Mouse (Mus musculus) c-Kit-positive CD71-positive TER-119-positive erythroid progenitor cells, embryonic 14.5 days (primary cell): ENCODE measurements around the gene Mcrip1.

Experiments
- DNase-seq: peaks from one replicate; pipeline ENCODE4 v3.0.0-alpha.2; 2013; ENCODE audit warnings: low spot score

Gene Mcrip1

GRCm38 (mm10) chr11:120512790-120513453 lies 36.6 kb downstream of the Mcrip1 start:
- DNase-seq: no peak

GRCm38 (mm10) chr11:120510375-120511030 lies 39.0 kb downstream of the Mcrip1 start:
- no peak for DNase-seq

- no peak for DNase-seq
These were observed 39.6 kb downstream of the Mcrip1 start for GRCm38 (mm10) chr11:120509940-120510339.

GRCm38 (mm10) chr11:120508290-120508870 lies 41.1 kb downstream of the Mcrip1 start:
- DNase-seq: no peak

- DNase-seq: no peak
These were observed 41.8 kb downstream of the Mcrip1 start for GRCm38 (mm10) chr11:120507611-120508289.

- no peak for DNase-seq
These were observed 42.6 kb downstream of the Mcrip1 start for GRCm38 (mm10) chr11:120506899-120507298.

GRCm38 (mm10) chr11:120505661-120506060 lies 43.9 kb downstream of the Mcrip1 start:
- no peak for DNase-seq

GRCm38 (mm10) chr11:120501701-120502100 lies 47.8 kb downstream of the Mcrip1 start:
- DNase-seq: no peak

GRCm38 (mm10) chr11:120501018-120501417 lies 48.5 kb downstream of the Mcrip1 start:
- no peak for DNase-seq

- DNase-seq: no peak
These were observed 49.2 kb downstream of the Mcrip1 start for GRCm38 (mm10) chr11:120500357-120500756.

- DNase-seq: no peak
These were observed 49.6 kb downstream of the Mcrip1 start for GRCm38 (mm10) chr11:120499894-120500293.

- DNase-seq: no peak
These were observed 50.6 kb downstream of the Mcrip1 start for GRCm38 (mm10) chr11:120498891-120499290.

- no peak for DNase-seq
These were observed 51.3 kb downstream of the Mcrip1 start for GRCm38 (mm10) chr11:120498226-120498625.

- DNase-seq: no peak
These were observed 52.1 kb downstream of the Mcrip1 start for GRCm38 (mm10) chr11:120497436-120497835.

GRCm38 (mm10) chr11:120493911-120494310 lies 55.6 kb downstream of the Mcrip1 start:
- no peak for DNase-seq

GRCm38 (mm10) chr11:120493351-120493750 lies 56.2 kb downstream of the Mcrip1 start:
- DNase-seq: no peak
